Mouse (Mus musculus): ENCODE results near the gene Scand1.

- TF ChIP-seq POLR2A (IDR thresholded peaks at IDR 0.05; ENCODE audit: control insufficient read depth, extremely low read depth, insufficient read depth, low read length, poor library complexity) (no peak), CTCF (IDR thresholded peaks at IDR 0.05; ENCODE audit: borderline replicate concordance, control insufficient read depth, extremely low read depth, insufficient read depth, low read length, poor library complexity) (no peak)
Observed at GRCm38 (mm10) chr2:156313153-156313552, 649 bp upstream of the Scand1 start.

Measured in thymus, adult 2 months (tissue).